Mouse (Mus musculus): ENCODE results near the gene Sigmar1.
"Not testable (repeated sequence)": the region's sequence is repeated elsewhere in the genome, so short reads cannot be mapped to it uniquely, and the experiment has no call there.

The Sigmar1 gene

DNA sequence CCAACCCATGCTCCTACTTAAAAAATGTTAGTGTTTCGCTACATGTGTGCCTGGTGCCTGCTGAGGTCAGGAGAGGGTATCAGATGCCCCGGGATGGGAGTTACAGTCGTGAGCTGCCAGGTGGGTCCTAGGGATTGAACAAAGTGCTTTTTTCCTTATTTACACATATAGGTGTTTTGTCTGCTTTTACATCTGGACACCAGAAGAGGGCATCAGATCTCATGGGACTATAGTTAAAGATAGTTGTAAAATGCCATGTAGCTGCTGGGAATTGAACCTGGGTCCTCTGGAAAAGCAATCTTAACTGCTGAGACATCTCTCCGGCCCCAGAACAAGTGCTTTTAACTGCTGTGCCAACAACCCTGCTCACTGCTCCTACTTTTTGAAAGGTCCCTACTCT lies 45.7 kb downstream of the Sigmar1 start:
- DNase-seq (ENCODE audit: low read depth, low spot score): no peak

DNA sequence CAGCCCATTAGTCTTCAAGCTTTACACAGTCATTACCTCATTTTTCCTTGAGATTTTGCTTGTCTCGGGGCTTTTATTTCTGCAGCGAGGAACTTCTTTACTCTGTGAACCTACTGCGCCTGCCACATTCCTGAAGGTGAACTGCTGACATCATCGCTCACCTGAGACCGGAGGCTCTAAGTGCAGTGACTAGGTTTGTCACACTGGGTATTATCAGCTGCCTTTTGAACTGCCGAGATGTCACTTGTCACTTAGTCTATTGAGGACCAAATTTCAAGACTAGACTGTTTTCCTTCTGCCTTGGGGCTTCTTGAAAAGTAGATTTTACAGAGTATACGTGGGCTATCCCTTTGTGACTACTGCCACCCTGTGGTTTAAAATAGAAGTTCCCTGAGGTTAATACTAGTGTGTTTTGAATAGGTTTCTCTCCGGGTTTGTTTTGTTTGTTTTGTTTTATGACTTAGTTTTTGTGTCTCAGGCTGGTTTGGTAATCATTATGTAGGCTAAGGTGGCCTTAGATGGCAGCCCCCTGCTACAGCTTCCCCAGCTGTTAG lies 47.7 kb downstream of the Sigmar1 start:
- peak; percentile 60 for DNase-seq (ENCODE audit: low read depth, low spot score)

DNA sequence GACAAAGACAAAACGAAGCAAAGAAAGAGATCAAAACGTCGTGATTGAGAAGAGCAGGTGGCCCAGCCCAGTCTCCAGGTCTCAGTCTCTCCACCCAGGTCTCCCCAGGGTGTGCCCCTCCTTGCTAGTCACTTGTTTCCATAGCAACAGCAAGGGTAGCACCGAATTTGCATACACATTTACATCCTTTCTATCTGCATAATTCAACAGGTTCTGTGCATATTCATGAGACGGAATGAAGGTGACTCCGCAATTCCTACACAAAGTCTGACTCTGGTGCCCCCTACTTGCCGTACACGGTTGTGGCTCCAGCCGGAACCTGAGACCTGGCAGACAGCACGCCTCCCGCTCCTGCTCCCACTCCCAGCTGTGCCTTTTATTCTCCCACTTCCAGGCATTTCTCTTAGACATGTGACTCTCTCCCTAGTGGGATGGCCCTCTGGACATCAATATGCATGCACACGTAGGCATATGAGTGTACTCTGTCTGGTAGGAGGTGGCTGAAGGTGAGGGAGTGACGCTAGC lies 48.9 kb downstream of the Sigmar1 start:
- DNase-seq (ENCODE audit: low read depth, low spot score): peak; percentile 58

DNA sequence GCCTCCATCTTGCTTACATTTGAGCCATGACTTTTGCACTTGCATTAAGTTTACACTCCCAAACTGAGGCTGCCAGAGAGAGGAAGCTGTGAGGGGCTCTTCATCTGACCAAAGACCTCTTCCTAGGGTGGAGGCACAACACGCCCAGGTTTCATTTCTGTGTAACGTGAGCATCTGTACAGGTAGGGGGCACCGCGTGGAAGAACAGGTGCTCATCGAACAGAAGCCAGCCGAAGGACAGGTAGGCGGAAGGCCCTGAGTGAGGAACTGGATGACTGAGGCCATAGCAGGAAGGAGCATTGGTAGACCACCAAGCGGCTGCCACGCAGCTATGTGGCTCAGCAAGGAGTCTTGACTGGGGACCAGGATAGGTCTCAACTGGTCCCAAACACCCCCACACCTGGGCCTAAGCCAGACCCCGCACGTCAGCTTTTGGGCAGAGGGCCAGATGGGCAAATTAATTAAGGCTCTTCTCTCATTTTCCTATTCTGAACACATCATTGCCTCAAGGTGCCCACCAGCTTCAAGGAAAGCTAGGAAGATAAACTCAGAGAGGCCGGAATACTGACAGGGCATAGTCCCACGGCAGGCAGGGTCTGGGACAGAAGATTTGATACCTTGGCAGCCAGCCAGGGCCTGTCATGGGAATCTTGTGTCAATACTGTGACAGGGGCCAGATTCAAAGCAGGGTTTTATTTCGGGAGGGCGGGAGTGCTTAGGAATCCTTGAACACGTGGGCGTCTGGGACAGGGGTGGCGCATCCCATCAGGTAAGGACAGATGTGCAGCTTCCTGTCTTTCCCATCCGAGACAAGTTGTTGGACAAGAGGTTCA lies 49.8 kb downstream of the Sigmar1 start:
- no peak for DNase-seq (ENCODE audit: low read depth, low spot score)

DNA sequence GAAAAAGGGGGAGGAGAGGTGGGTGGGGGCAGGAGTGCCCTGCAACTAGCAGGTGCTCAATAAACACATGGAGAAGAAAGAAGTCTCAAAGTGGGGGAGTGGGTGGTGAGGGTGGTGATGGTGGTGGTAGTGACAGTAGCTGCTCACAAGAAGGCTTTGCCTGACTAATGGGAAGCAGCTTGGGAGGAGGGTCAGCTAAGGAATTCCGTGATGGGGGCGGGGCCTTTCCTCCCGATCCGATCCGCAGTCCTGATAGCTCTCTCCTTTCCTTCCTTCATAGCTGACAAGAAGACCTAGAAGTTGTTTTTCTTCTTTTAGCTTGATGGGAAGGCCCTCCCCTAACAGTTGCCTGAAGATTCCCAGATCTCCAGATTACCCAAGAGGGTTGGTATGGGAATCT lies 51.3 kb downstream of the Sigmar1 start:
- DNase-seq (ENCODE audit: low read depth, low spot score): no peak

DNA sequence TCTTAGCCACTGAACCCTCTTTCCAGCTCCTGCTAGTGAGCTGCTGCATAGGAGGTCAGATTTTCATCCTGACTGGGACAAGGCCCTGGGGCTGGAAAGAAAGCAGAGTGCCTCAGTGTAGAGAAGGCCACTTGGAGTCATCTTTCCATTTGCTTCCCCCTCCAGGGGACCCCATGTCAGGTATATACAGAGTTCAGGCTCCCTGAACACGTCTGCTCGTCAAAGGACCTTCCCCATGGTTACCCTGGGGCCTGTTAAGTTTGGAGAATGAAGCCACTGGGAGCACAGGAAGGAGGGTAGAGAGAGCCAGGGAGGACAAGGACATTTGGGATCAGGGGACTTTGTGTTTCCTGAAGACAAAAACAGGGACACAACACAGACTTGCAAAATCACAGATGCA lies 53.7 kb downstream of the Sigmar1 start:
- DNase-seq (ENCODE audit: low read depth, low spot score): not testable (repeated sequence)

DNA sequence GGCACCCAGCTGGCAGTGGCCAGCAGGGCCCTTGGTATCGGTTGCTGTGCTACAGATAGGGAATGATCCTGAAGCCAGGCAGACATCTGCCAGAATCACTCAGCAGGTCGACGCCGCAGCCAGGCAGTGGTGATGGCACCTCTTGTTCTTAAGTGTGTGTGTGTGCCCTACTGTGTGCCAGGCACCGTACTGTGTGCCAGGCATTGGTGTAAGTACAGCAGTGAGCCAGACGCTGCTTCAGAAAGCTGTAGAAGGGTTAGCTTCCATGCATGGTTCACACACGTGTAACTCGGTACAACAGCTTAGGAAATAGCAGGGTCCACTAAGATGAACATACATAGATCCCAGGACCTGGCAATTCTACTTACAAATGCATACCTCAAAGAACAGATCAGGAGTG lies 55.7 kb downstream of the Sigmar1 start:
- DNase-seq (ENCODE audit: low read depth, low spot score): not testable (repeated sequence)

DNA sequence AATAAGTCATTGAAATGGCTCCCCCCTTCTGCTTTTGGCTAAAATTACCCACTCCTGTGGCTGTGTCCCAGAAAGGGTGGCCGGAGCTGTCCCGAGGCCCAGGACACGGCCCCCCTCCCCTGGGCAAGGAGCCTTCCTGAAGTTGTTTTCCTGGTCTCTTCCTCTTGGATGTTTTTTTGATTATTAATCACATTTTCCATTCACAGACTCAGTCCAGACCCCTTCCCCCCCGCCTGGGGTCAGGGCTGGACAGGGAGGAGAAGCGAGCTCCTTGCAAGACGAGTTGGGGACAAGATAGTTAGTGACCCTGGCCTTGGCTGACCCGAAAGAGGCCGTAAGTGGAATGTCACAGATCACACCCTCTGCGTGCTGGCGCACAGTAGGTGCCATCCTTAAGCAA lies 56.2 kb downstream of the Sigmar1 start, which contains the start of gene Il11ra1:
Il11ra1 (plus strand) TSS at position 207 of the 400 bp plus-strand sequence.
- not testable (repeated sequence) for DNase-seq (ENCODE audit: low read depth, low spot score)

DNA sequence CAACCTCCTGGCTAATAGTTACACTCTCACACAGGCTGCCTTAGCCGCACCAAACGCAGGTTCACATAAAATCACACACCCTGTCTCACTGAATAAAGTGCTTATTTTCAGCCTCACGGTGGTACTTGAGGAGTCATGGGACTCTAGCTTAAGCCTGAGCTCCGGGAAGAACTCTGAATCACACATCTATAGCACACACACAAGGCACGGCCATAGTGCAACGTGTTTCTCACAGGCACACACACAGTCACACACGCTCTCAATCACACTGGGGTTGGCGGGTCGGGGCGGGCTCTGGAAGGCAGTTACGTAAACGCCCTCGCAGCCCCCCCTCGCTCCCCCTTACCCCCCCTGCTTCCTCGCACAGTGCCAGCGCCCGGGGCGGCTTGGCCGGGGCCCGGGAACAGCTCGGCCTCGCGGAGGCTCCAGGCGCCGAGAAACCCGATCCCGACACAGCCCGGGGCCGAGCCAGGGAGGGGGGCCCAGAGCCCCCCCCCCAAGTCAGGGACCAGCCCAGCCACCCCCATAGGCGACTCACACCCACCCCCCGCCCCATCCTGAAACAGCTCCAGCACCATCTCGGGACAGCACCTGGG lies 57.4 kb downstream of the Sigmar1 start:
- DNase-seq (ENCODE audit: low read depth, low spot score): not testable (repeated sequence)

DNA sequence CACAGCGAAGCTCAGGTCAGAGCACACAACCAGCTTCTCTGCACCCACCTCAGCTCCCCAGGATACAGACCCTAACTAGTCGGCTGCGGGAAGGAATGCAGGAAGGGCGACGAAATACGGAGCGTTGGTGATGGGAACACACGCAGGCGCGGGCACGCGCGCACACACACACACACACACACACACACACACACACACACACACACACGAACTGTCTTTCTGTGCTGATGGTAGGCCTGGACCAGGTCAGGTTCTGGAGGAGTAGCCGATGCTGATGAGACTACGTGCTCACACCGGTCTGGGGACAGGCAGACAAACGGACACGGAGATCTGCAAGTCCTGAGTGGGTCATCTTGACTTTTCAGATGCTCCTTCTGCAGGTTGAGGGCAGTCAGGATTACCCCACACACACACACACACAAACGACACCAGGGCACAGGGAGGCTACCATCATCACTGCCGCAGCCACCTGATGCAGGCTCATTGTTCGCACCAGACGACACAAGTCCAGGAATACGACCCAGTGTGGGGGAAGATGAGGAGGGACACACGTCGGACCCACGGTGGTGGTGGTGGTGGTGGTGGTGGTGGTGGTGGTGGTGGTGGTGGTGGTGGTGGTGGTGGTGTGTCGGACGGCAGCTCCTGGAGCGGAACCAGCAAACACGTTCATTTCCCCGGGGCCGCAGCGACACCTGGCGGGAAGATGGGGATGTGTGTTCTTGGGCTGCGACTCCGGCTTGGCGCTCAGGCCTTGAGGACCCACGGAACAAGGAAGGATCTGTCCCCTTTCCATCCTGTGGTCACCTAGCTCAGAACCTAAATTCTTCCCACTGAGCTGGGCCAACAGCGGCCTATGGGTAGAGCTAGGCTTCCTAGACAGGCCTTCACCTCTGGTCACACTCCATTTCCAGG lies 58.8 kb downstream of the Sigmar1 start, which contains the start of gene Cntfr:
Cntfr (minus strand) TSS at position 160 of the 912 bp plus-strand sequence.
- peak; percentile 54 for DNase-seq (ENCODE audit: low read depth, low spot score)

DNA sequence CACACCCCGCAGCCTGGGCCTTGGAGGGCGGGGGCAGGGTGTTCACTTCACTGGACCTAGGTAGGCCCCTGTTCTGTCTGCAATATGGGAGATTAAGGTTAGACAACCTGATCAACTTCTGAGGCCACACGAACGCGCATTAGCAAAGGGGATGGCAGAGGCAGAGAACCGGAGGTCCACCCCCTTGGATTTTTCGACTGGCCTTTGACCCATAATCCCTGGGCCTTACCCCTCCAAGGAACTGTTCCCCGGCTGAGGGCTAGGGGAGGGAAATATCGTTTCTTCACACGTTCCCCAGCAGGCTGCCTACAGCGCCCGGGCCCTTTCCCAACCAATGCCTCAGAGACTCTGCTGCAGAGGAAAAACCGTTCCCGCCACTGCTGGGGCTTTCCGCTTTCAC lies 59.5 kb downstream of the Sigmar1 start:
- DNase-seq (ENCODE audit: low read depth, low spot score): not testable (repeated sequence)

DNA sequence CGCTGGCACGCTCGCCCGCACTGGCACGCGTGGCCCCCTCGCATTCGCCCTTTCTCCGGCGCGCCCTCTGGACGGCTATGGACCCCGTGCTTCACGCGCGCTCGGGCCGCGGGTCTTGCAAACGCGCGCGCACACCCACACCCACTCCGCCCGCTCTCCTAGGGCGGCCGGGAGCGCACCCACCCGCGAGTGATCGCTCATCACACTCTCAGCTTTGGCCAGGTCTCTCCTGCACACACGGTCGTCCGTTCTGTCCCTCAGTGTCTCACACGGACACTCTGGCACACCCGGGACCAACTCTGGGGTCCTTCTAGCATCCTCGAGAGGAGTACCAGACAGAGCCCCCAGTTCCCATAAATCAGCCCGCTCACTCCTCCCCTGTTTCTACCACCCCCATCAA lies 60.2 kb downstream of the Sigmar1 start:
- DNase-seq (ENCODE audit: low read depth, low spot score): not testable (repeated sequence)

DNA sequence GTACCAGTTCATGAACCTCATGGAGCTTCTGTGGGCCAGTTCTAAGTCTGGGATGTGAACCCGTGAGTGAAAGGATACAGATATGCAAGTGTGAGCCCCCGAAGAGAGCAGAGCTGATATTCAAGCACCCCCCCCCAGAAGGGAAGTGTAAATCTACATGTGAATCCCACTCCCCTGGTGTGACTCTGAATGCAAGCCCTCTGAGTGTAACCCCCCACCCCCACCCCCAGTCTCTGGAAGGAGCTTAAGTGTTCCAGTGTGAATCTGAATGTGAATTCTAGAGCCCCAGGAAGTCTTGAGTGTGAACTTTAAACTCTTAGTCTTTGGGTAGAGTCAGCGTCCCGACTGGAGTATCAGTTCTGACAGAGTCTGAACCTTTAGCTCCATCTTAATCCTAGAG lies 62.4 kb downstream of the Sigmar1 start:
- not testable (repeated sequence) for DNase-seq (ENCODE audit: low read depth, low spot score)

DNA sequence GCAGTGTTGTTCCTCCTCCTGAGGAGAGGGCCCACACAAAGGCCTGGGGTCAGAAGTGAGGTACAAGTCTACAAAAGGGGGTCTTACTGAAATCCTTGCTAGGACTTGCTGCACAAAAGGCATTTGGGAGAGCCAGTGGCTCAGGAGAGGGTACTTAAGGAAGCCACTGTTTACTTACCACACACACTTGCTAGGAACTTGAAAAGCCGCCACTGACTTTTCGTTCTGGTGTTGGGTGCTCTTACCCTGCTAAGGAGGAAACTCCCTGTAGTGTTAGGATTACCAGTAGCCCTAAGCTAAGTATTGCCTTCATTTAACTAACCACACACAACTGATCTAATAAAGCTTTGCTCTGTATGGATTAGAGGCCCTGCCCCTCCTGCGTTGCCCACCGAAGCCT lies 65.9 kb downstream of the Sigmar1 start:
- DNase-seq (ENCODE audit: low read depth, low spot score): not testable (repeated sequence)

DNA sequence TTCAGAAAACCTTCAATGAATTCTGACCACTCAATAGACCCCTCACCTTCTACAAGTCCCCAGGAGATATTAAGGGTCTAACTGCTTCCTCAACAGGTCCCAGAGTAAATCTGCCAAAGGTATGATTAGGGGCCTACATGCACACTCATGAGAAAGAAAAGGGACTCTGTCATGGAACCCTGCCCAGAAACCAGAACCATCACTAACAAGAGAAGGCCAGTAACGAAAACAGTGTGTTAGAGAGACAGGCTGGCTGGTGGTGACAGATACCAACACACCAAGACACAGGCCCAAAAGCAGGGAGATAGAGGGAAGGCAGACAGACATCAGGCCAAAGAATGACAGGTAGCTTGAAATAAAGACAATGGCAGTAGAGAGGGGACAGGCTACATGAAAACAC lies 67.4 kb downstream of the Sigmar1 start:
- not testable (repeated sequence) for DNase-seq (ENCODE audit: low read depth, low spot score)

Measured in CD4-positive helper T cell, adult 2 months (primary cell).